Mouse (Mus musculus) embryo, embryonic 10.5 days (tissue): ENCODE measurements at regions not wholly inside any gene's neighbourhood (a gene's known extent, or its start where the extent isn't known, plus 50 kb on each side); places are given as distances from the start of the nearest gene placed in this dataset.
"Not testable (repeated sequence)": the region's sequence is repeated elsewhere in the genome, so short reads cannot be mapped to it uniquely, and the experiment has no call there.

Experiments
- DNase-seq: peaks from one replicate; pipeline ENCODE4 v3.0.0-alpha.2; 2015; ENCODE audit warnings: low spot score

- not testable (repeated sequence) for DNase-seq
Measured at GRCm38 (mm10) chr19:3158149-3158548, 124.6 kb upstream of the Mrpl21 start.

GRCm38 (mm10) chr19:3159346-3159745 lies 123.4 kb upstream of the Mrpl21 start:
- no peak for DNase-seq

- DNase-seq = no peak
Measured at GRCm38 (mm10) chr19:3167683-3168082, 115.0 kb upstream of the Mrpl21 start.

- no peak for DNase-seq
Measured at GRCm38 (mm10) chr19:3182625-3183024, 100.1 kb upstream of the Mrpl21 start.

- DNase-seq = no peak
Measured at GRCm38 (mm10) chr19:3192644-3193043, 90.1 kb upstream of the Mrpl21 start.

- DNase-seq = not testable (repeated sequence)
Measured at GRCm38 (mm10) chr19:3204504-3204903, 78.2 kb upstream of the Mrpl21 start.

GRCm38 (mm10) chr19:3205406-3205805 lies 77.3 kb upstream of the Mrpl21 start:
- DNase-seq = not testable (repeated sequence)

GRCm38 (mm10) chr19:3208283-3208682 lies 74.4 kb upstream of the Mrpl21 start:
- peak; percentile 55 for DNase-seq
